Mouse (Mus musculus) retina, embryonic 14.5 days (tissue): ENCODE measurements around the gene Bcl9l.
"Not testable (repeated sequence)": the region's sequence is repeated elsewhere in the genome, so short reads cannot be mapped to it uniquely, and the experiment has no call there.

Experiments
- DNase-seq: peaks from one replicate; pipeline ENCODE4 v3.0.0-alpha.2; 2015; ENCODE audit warnings: low spot score

Gene Bcl9l

DNA sequence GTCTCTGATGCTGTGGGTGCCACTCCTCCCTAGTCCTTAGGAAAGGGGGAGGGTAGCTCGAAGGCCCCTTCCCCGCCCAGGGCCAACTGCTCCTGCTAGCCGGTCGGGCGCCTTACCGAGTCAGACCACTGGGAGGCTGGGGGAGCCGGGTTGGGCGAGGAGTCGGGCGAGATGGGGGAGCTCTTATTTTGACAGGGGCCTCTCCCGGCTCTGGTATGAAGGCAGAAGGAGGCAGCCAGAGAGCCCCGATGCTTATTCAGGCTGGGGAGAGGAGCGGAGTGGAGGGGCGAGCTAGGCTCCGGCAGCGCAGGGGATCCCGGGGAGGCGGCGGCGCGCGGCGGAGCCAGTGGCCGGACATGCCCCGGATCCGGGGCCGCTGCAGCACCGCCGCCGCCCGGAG, at the start of gene Bcl9l:
Gene Bcl9l (plus strand): TSS at position 274 of the 400 bp plus-strand sequence.
- DNase-seq: peak; percentile 96

DNA sequence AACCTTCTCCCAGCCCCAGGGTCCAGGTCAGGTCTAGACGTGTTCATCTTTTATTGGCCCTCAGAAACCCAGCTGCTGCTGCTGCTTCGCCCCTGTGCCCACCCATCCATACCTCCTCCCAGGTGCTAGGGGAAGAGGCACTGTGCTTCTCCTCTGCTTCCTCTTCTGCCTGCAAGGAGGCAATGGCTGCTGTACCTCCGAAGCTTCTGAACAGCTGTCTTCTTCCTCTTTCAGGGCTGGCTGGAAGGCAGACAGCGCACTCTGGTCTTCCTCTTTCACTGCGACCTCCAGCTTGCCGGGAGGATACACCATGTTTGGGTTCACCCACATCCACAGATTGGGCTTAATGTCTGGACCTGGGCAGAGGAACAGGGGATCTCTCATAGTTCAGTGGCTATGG, 46.9 kb upstream of the Bcl9l start:
- no peak for DNase-seq

DNA sequence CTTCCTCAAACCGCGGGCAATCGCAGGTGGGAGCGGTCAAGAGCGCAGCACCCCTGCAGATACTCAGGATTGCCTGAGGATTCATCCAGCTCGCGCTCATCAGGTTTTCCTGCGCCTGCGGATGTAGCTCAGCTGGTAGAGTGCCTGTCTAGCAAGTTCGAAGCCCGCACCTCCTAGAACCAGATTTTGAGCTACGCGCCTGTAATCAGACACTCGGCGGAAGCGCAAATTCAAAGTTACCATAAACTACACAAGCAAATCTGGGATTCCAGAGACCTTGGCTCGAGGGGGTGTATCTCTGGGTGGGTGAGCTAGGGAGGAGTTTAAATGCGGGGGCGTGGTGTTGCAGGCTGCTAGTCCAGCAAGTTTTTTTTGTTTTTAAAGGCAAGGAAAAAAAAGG, 41.7 kb upstream of the Bcl9l start, which contains the start of gene Foxr1:
Gene Foxr1 (minus strand): TSS at position 176 of the 400 bp plus-strand sequence.
- no peak for DNase-seq

DNA sequence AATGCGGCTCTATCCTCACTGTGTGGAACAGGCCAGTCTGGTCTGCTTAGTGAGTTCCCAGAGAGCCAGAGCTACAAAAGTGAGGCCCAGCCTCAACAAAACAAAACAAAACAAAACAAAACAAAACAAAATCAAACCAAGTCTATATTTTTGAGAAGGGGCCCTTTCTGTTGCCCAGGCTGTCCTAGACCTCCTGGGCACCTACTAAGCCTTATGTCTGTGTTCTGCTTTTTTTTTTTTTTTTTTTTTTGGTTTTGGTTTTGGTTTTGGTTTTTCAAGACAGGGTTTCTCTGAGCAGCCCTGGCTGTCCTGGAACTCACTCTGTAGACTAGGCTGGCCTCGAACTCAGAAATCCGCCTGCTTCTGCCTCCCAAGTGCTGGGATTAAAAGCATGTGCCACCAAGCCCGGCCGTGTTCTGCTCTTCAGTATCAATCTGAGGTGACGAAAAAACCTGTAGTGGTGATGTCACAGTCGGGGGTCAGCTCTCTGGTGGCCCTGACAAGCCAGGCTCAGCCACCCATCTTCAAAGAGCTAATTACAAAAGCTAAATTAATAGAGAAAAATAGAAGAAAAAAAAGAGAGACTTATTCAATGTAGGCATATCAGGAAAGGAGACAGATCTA, 38.1 kb upstream of the Bcl9l start:
- DNase-seq: not testable (repeated sequence)

DNA sequence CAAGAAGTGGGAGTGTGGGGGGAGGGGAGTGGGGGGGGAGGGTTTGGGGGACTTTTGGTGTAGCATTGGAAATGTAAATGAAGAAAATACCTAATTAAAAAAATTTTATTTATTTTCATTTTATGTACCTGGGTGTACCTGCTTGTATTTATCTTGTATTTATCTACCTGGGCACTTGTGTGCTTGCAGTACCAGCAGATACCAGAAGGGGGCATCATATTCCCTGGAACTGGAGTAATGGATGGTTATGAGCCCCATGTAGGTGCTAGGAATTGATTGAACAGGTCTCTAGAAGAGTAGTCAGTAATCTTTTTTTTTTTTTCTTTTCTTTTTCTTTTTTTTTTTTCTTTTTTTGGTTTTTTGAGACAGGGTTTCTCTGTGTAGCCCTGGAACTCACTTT, 32.2 kb upstream of the Bcl9l start:
- no peak for DNase-seq

DNA sequence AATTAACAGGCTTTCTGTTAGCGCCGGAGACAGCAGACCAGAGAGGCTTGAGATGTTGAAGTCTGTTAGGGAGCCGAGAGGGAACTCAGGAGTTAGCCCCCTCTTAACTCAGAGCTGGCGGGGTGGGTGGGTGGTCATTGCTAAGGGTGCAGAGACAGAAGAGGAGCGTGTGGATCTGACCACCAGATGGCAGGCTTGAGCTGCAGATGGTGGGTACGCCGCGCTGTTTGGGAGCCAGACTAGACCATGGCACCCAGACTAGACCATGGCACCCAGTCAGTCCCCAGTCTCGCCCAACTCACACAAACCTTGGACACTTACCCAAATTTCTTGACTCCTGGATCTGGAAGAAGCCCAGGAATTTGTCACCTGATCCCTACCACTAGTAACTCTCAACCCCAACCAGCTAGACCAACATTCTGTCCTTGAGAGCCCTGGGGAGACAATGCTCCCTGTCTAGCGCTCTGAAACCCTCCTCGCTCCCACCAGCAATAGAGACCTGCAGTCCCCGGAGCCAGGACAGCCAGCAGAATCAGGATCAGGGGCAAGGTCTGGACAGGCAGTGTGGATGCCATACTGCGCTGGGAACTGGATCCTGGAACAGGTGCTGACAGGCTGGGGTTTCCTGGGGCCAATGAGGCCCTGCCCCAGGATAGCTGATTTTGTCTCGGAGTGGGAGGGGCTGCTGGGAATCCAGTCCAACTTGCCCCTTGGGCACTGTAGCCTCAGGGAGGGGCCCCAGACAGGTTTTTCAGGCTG, 28.3 kb upstream of the Bcl9l start:
- peak; percentile 93 for DNase-seq

DNA sequence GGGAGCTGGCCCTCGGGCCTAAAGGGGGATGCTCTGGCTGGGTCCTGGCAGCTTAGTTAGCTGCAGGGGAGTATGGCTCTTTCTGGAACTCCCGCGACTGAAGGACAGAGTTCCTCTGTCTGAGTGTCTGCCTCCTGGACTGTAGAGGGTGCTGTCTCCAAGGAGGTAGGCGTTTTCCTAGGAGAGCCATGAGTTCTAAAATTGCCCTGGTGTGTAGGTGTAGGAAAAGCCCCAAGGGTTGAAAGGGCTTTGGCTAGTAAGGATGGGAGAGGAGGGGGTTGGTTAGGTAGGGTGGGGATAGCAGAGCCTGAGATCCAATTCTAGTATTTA, 27.8 kb upstream of the Bcl9l start, which contains the start of gene Upk2:
Gene Upk2 (minus strand): TSS at position 86 of the 330 bp plus-strand sequence.
- DNase-seq: peak; percentile 26

DNA sequence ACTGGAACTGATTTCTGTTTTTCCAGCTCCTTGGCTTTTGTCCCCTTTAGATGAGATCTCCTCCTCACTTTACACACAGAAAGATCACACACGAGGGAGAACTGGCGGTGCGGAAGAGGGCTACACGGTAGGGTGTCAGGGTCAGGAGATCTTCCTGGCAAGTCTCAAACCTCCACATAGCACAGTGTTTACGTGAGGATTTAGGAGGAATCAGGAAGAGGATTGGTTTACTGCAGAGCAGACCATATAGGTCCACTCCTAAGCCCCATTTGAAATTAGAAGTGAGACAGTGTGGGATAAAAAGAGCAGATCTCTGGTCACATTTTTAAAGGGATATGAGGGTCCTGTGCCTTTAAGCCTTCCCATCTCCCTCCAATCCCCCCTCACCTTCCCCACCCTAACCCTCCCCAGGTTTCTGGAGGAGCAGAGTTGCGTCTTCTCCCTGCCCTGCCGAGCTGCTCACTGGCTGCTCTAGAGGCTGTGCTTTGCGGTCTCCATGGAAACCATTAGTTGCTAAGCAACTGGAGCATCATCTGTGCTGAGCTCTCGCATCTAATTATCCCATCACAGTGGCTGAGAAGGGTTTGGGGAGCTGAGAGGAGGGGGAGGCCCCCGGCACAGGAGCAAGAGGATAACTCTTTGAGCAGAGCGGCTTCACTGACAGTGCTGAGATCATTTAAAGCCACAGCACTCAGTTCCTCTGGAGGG, 25.4 kb upstream of the Bcl9l start:
- DNase-seq: peak; percentile 99

DNA sequence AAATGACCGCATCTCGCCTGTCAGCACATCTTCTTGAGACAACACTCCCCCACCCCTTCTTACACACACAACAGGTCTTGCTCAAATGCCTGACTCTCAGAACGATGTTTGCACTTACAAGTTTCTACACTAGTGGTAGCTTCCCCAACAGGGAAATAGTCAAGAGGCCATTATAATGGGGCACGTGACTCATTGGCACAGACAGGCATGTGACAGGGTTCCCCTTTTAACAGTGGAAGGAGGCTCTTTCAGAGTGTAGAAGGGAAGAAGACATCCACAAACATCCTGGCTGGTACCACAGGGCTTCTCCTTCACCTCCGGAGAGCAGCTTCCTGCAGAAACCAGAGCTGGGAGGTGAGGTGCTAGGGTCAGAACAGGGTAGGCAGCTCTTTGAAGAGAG, 20.7 kb upstream of the Bcl9l start:
- no peak for DNase-seq

DNA sequence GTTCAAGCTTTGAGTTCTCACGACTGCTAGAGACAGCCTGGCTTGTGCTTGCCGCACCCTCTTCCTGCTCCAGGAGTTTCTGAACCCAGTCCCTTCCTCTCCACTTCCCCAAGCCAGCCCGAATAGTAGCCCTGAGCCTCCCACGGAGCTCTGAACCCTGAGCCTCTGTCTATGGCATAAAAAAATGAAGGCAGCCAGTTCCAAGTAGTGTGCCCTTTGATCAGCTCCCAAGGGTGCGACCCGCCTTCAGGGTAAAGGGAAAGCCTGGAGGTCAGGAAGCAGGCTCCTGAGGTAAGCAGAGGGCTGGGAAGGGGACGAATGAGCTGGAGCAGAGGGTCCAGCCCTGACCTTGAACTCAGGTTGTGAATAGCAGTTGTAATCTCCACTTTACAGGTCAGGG, 14.4 kb upstream of the Bcl9l start:
- DNase-seq: no peak

DNA sequence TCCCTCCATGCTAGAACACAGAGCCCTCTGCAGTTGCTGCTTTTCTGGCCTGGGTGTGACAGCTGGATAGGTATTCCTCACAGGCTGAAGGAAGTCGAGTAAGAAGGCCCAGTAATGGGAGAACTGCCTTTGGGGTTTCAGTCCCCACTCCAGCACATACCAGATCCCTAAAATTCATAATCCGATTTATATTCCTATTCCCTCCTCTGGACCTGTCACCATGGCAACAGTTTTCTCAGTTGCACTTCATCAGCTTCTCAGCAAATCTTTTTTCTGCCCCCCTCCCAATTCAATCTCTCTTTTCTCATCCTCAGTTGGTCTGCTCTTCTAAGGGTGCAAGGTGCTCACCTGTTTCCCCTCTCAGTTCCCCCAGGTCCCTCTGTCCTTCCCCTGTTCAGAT, 13.8 kb upstream of the Bcl9l start:
- DNase-seq: no peak

DNA sequence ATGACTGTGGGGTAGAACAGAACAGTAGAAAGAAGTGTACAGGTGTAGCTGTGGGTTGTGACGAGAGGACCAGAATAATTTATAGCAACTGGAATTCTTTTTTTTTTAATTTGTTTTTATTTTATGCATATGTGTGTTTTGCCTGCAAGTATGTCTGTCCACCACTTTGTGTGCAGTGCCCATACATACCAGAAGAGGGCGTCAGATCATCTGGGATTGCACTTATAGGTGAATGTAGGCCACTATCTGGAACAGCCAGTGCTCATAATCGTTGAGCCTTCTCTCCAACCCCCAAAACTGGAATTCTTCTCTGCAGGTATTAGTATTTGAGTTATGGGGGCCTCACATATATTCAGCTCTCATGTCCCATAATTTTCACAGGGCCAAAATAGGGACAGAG, 9.4 kb upstream of the Bcl9l start:
- no peak for DNase-seq

DNA sequence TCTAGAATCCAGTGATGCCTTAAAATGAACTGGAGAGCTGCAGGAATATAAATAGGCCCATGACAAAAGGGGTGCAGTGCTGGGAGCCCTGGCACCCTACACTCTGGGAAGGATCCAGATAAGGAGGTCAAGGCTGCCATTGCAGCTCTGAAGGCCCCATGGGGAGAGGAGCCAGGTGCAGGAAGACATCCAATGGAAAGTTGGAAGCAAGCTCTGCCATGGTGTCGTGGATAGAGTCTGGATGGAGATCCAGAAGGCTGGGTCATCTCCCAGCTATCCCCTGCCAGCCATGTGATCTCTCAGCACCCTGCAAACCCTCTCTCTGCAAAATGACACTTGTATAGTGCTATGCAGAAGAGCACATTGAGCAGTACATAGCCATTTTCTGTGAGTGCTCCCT, 8.3 kb upstream of the Bcl9l start:
- no peak for DNase-seq

DNA sequence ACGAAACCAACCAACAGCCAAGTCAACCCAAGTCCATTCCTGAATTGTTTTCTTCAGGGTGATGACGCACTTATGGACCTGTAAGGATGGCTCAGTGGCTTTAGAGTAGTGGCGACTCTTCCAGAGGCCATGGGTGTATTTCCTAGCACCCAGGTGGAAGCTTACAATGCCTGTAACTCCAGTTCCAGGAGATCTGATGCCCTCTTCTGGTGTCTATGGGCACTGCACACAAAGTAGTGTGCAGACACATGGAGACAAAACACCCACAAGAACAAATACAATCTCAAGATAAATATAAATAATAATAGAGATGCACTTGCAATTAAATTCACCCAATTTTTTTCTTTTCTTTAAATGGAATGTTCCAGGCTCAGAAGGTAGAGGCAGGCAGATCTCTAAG, 6.7 kb upstream of the Bcl9l start:
- no peak for DNase-seq

DNA sequence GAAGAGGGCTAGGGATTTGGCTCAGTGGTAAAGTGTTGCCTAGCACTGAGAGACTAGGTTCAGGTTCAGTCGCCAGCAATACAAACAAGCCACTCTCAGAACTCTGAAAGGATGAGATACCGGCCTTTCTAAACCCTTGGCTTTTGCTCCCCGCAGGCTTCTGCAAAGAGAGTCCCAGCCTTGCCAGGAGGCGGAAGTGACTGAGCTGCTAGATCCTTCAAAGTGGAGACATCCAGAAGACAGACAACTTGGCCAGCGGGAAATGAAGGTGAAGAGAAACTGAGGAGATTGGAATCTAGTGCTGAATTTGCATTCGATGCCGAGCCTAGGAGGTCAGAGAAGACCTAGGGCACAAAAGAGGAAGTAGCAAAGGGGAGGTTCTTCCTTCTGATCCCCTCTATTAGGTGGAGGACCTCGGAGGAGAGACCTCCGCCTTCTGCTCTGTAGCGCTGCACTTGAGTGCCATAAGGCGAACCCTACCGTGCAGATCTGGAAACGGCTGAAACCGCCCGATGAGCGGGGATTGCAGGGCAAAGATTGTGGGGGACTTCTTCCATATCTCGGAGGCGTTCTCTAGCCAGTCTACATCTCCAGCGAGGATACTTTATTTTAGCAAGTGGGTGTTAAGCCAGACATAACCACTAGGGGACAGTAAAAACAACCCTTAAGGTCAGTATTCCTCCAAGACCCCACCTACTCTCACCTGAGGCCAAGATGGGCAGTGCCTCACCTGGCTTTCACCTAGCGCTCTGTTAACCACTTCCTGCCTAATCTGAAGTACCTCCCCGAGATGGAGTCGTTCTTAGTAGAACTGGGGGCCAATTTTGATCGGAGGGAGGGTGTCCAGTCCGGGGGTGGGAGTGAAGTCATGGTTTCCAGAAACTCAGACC, 5.0 kb upstream of the Bcl9l start:
- peak; percentile 89 for DNase-seq

DNA sequence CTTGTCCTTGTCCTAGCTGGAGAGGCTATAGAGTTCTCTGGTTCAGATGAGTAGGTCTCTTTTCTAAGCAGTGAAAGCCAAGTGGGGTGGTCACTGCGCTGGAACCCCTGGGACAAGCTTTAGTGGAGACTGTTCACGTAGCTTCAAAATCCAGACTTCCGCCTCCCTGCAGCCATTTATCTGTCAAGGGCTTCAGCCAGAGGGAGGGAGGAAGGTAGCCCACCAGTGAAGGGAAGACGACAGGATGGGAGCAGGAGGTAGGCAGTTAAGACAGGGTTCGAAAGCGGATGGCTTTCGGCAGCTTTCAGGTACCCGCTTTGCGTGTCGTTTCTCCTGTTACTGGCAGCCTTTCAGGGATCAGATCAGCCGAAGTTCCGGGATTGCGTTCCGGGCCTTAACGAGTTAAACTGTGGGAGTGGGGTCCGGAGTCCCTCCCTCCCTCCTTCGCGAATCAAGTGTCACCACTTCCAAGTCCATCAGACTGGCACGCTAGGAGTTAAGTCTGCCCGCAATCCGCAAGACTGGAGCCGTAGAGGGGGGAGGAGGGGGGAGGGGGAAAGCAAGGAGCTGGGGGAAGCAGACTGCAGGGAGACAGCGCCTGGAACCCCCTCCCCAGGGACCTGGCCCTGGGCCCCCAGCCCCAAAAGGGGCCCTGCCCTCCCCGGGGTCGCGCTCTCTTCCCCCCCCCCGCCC, 4.2 kb upstream of the Bcl9l start:
- peak; percentile 91 for DNase-seq

DNA sequence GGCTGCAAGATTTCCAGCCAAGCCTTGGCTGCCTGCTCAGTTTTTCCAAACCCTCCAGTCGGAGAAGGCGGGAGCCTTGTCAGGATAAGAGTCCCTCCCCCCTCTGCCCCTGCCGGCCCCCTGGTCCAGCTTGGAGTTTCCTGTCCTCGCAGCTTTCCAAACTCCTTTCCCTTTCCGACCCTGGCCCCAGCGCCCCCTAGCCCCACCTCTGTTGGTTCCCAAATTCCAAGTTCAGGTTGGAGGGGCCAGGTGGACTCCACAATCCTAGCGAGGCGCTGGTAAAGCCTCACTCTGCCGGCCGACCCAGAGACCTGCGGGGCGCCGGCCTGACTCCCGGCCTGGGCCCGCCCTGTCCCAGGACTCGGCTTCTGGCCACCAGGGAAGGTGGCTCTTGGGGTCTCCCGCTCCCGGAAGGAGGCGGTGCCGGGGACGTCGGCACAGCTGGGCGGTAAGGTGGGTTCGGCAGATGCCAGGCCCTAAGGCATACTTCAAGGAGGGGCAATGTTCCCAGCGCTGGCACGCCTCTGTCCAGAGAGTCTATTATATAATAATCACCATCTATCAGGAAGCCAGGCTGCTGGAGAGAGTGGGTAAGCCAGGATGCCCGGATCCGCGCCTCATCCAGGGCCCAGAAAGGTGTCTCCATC, 3.5 kb upstream of the Bcl9l start:
- DNase-seq: peak; percentile 93

DNA sequence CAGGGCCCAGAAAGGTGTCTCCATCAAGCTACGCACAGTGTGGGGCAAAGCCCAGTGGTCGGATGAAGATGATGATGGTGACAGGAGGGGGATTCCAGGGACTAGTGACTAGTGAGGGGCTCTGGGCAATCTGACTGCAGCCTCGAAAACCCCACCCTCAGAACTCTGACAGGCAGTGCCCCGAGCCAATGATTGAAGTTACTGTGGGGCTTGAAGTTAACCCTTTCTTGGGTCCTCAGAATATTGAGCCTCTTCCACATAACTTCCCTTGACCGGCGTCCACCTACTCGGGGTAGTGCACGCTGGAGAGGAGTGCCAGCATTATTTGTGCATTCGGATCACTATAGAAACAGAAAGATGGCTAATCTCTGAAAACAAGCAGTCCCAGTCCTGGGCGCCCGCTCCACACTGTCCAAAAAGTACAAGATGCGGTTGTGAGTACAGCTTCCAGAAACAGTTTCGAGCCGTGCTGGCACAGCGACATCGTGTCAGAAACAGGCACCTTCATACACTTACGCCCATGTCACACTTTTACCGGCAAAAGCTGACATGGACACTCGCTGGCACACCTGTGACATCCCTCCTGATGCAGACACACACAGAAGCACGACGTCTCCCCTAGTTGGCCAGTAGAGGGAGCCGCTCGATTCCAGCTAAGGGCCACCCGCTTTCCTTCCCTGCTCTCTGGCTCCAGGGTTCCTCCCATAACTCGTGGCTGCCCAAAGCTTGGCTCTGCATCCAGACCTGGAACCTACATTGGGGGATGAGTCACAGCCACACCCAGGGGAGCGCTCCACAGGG, 2.8 kb upstream of the Bcl9l start:
- DNase-seq: peak; percentile 94

DNA sequence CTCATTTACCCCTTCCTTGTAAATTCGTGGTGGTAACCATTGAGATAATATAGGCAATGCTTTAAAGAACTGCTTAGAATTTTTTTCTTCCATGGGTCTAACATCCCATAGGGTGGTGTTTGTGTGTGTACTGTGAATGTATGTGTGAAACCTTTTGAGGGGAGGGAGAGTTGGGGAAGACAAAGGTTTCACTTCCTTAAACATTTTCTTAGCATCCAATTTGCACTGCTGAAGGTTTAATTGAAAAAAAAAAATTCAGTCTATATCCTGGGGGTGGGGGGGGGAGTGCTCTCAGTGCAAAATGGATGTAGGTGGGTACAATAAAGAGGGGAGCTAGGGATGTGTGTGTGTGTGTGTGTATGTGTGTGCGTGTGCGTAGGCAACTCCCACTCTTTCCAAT, 513 bp upstream of the Bcl9l start:
- DNase-seq: no peak

DNA sequence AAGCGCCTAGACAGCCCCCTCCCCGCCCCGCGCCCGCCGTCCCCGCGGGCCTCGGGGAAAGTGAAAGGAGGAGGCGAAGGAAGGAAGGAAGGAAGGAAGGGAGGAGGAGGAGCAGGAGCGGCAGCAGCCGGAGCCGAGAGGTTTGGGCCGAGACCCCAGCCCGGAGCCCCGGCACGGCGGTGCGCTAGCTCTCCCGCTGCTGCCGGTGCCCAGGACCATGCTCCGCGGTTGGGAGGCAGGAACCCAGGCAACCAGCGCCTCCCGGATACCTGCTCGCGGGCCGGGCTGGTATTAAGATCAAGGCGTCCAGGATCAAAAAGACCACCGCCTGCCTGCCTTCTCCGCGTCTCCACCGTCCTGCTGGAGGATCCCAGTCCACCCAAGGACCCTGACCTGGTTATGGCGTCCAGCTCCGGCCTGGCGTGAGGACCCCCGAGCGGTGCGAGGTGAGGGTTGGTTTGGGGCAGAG, 450 bp downstream of the Bcl9l start:
- DNase-seq: no peak
